Mouse (Mus musculus) hindbrain, embryonic 11.5 days (tissue): ENCODE results near the gene Jmy. TPM values are rescaled to one million over a fixed set of nuclear protein-coding genes. Genes with fewer than 3 reads are reported as not detected.

Experiments
- polyA plus RNA-seq: library from polyadenylated mRNA; unstranded; fragments of >200 nt; fragmentation: Nextera tagmentation; extraction: Ambion mirVana; gene quantifications from 2 replicates; pipeline ENCODE4 v1.2.1, GENCODE M21; 2014

The Jmy gene
- polyA plus RNA-seq, 1 experiment from 2014 or later, result 7.2 TPM

Other genes with a start within 250 kb of the Jmy start
- 13.7 and 17.7 TPM in 2 replicates for gene Homer1, start 200.2 kb downstream of the Jmy start, polyA plus RNA-seq
- 0.20 and 0.40 TPM in 2 replicates for gene Bhmt, start 138.2 kb upstream of the Jmy start, polyA plus RNA-seq
- gene Bhmt2, start 174.5 kb upstream of the Jmy start, polyA plus RNA-seq, result 0.11 TPM in 1 of 2 replicates, not detected in the other
- 0.17 and 0.24 TPM in 2 replicates for gene Dmgdh, start 174.6 kb upstream of the Jmy start, polyA plus RNA-seq